Mouse (Mus musculus): ENCODE measurements at regions not wholly inside any gene's neighbourhood (a gene's known extent, or its start where the extent isn't known, plus 50 kb on each side); places are given as distances from the start of the nearest gene placed in this dataset.

- ATAC-seq (ENCODE audit: low FRiP score) = no peak
- Histone ChIP-seq H3K27me3 (replicated peaks) (no peaks in the 10 kb centered on the region), H3K4me3 (replicated peaks) (no peak overlapping the region), H3K9ac (replicated peaks) (no peak overlapping the region), H3K4me2 (no peak overlapping the region), H3K27ac (replicated peaks) (no peak overlapping the region), H3K36me3 (no peaks in the 10 kb centered on the region), H3K4me1 (peaks cover 5% of the 10 kb centered on the region), H3K9me3 (replicated peaks) (no peaks in the 10 kb centered on the region)
- WGBS = 71% methylated on average over 2 of the region's 2 CpGs
These were observed 670.6 kb upstream of the Klhl29 start for GRCm38 (mm10) chr12:6046110-6046509.

- Histone ChIP-seq H3K9ac (replicated peaks) (no peak overlapping the region), H3K27ac (replicated peaks) (no peak overlapping the region), H3K9me3 (replicated peaks) (no peaks in the 10 kb centered on the region), H3K4me2 (no peak overlapping the region), H3K4me3 (replicated peaks) (no peak overlapping the region), H3K36me3 (no peaks in the 10 kb centered on the region), H3K4me1 (peaks cover 5% of the 10 kb centered on the region), H3K27me3 (replicated peaks) (no peaks in the 10 kb centered on the region)
- no peak for ATAC-seq (ENCODE audit: low FRiP score)
- 37% methylated on average over 1 of the region's 1 CpGs for WGBS
These were observed 666.8 kb upstream of the Klhl29 start for GRCm38 (mm10) chr12:6042326-6042725.

GRCm38 (mm10) chr12:6024111-6024510 lies 648.6 kb upstream of the Klhl29 start:
- H3K9me3 ChIP-seq (replicated peaks) = no peaks in the 10 kb centered on the region
- H3K4me3 ChIP-seq (replicated peaks) = no peak overlapping the region
- H3K27ac ChIP-seq (replicated peaks) = no peak overlapping the region
- H3K9ac ChIP-seq (replicated peaks) = no peak overlapping the region
- ATAC-seq (ENCODE audit: low FRiP score) = no peak
- no peak overlapping the region for H3K4me2 ChIP-seq
- no peaks in the 10 kb centered on the region for H3K36me3 ChIP-seq
- no peaks in the 10 kb centered on the region for H3K4me1 ChIP-seq
- H3K27me3 ChIP-seq (replicated peaks) = no peaks in the 10 kb centered on the region
- WGBS = 82% methylated on average over 3 of the region's 3 CpGs

- ATAC-seq (ENCODE audit: low FRiP score) = no peak
- Histone ChIP-seq H3K27me3 (replicated peaks) (no peaks in the 10 kb centered on the region), H3K4me3 (replicated peaks) (no peak overlapping the region), H3K4me2 (no peak overlapping the region), H3K9ac (replicated peaks) (no peak overlapping the region), H3K9me3 (replicated peaks) (no peaks in the 10 kb centered on the region), H3K4me1 (no peaks in the 10 kb centered on the region), H3K36me3 (no peaks in the 10 kb centered on the region), H3K27ac (replicated peaks) (no peak overlapping the region)
- 80% methylated on average over 2 of the region's 2 CpGs for WGBS
These were observed 647.0 kb upstream of the Klhl29 start for GRCm38 (mm10) chr12:6022490-6022889.

GRCm38 (mm10) chr12:6000961-6001360 lies 625.5 kb upstream of the Klhl29 start:
- no peak overlapping the region for H3K4me2 ChIP-seq
- WGBS = 80% methylated on average over 3 of the region's 3 CpGs
- no peaks in the 10 kb centered on the region for H3K36me3 ChIP-seq
- ATAC-seq (ENCODE audit: low FRiP score) = no peak
- no peak overlapping the region for H3K27ac ChIP-seq (replicated peaks)
- no peaks in the 10 kb centered on the region for H3K4me1 ChIP-seq
- no peaks in the 10 kb centered on the region for H3K27me3 ChIP-seq (replicated peaks)
- no peak overlapping the region for H3K4me3 ChIP-seq (replicated peaks)
- H3K9me3 ChIP-seq (replicated peaks) = no peaks in the 10 kb centered on the region
- H3K9ac ChIP-seq (replicated peaks) = no peak overlapping the region

- Histone ChIP-seq H3K9ac (replicated peaks) (no peak overlapping the region), H3K4me3 (replicated peaks) (no peak overlapping the region), H3K4me1 (no peaks in the 10 kb centered on the region), H3K27ac (replicated peaks) (no peak overlapping the region), H3K4me2 (no peak overlapping the region), H3K36me3 (no peaks in the 10 kb centered on the region), H3K9me3 (replicated peaks) (no peaks in the 10 kb centered on the region), H3K27me3 (replicated peaks) (no peaks in the 10 kb centered on the region)
- 84% methylated on average over 5 of the region's 5 CpGs for WGBS
- ATAC-seq (ENCODE audit: low FRiP score) = no peak
These were observed 621.9 kb upstream of the Klhl29 start for GRCm38 (mm10) chr12:5997366-5997765.

- no peaks in the 10 kb centered on the region for H3K27me3 ChIP-seq (replicated peaks)
- no peaks in the 10 kb centered on the region for H3K4me1 ChIP-seq
- no peak overlapping the region for H3K27ac ChIP-seq (replicated peaks)
- H3K4me3 ChIP-seq (replicated peaks) = no peak overlapping the region
- no peak overlapping the region for H3K4me2 ChIP-seq
- no peak overlapping the region for H3K9ac ChIP-seq (replicated peaks)
- ATAC-seq (ENCODE audit: low FRiP score) = no peak
- H3K9me3 ChIP-seq (replicated peaks) = no peaks in the 10 kb centered on the region
- H3K36me3 ChIP-seq = no peaks in the 10 kb centered on the region
- WGBS = 69% methylated on average over 6 of the region's 6 CpGs
These were observed 621.2 kb upstream of the Klhl29 start for GRCm38 (mm10) chr12:5996672-5997071.

GRCm38 (mm10) chr12:5983937-5984610 lies 608.6 kb upstream of the Klhl29 start:
- Histone ChIP-seq H3K4me3 (replicated peaks) (no peak overlapping the region), H3K9me3 (replicated peaks) (no peaks in the 10 kb centered on the region), H3K9ac (replicated peaks) (no peak overlapping the region), H3K27ac (replicated peaks) (no peak overlapping the region; the same call in 1 of the 2 replicates), H3K4me2 (peak overlapping the region; percentile 31), H3K4me1 (peaks cover 11% of the 10 kb centered on the region), H3K27me3 (replicated peaks) (no peaks in the 10 kb centered on the region), H3K36me3 (no peaks in the 10 kb centered on the region)
- WGBS = 27% methylated on average over 13 of the region's 13 CpGs
- peak; percentile 76 for ATAC-seq (ENCODE audit: low FRiP score)

GRCm38 (mm10) chr12:5982096-5982495 lies 606.6 kb upstream of the Klhl29 start:
- Histone ChIP-seq H3K36me3 (no peaks in the 10 kb centered on the region), H3K4me2 (no peak overlapping the region), H3K27ac (replicated peaks) (no peak overlapping the region), H3K27me3 (replicated peaks) (no peaks in the 10 kb centered on the region), H3K9ac (replicated peaks) (no peak overlapping the region), H3K9me3 (replicated peaks) (no peaks in the 10 kb centered on the region), H3K4me1 (peaks cover 11% of the 10 kb centered on the region), H3K4me3 (replicated peaks) (no peak overlapping the region)
- no peak for ATAC-seq (ENCODE audit: low FRiP score)
- WGBS = 50% methylated on average over 1 of the region's 1 CpGs

GRCm38 (mm10) chr12:5975926-5976325 lies 600.4 kb upstream of the Klhl29 start:
- Histone ChIP-seq H3K4me2 (no peak overlapping the region), H3K9ac (replicated peaks) (no peak overlapping the region), H3K36me3 (no peaks in the 10 kb centered on the region), H3K4me1 (no peaks in the 10 kb centered on the region), H3K4me3 (replicated peaks) (no peak overlapping the region), H3K27me3 (replicated peaks) (no peaks in the 10 kb centered on the region), H3K9me3 (replicated peaks) (no peaks in the 10 kb centered on the region), H3K27ac (replicated peaks) (no peak overlapping the region)
- WGBS = 93% methylated on average over 4 of the region's 4 CpGs
- no peak for ATAC-seq (ENCODE audit: low FRiP score)

- H3K36me3 ChIP-seq = no peaks in the 10 kb centered on the region
- no peak overlapping the region for H3K9ac ChIP-seq (replicated peaks)
- WGBS = 89% methylated on average over 4 of the region's 4 CpGs
- no peaks in the 10 kb centered on the region for H3K4me1 ChIP-seq
- H3K4me2 ChIP-seq = no peak overlapping the region
- no peaks in the 10 kb centered on the region for H3K27me3 ChIP-seq (replicated peaks)
- no peak overlapping the region for H3K27ac ChIP-seq (replicated peaks)
- H3K9me3 ChIP-seq (replicated peaks) = no peaks in the 10 kb centered on the region
- ATAC-seq (ENCODE audit: low FRiP score) = no peak
- no peak overlapping the region for H3K4me3 ChIP-seq (replicated peaks)
These were observed 594.1 kb upstream of the Klhl29 start for GRCm38 (mm10) chr12:5969556-5969955.

GRCm38 (mm10) chr12:5956141-5956540 lies 580.7 kb upstream of the Klhl29 start:
- H3K36me3 ChIP-seq = no peaks in the 10 kb centered on the region
- no peak overlapping the region for H3K4me3 ChIP-seq (replicated peaks)
- WGBS = 77% methylated on average over 2 of the region's 2 CpGs
- H3K9ac ChIP-seq (replicated peaks) = no peak overlapping the region
- H3K4me1 ChIP-seq = no peaks in the 10 kb centered on the region
- no peak overlapping the region for H3K27ac ChIP-seq (replicated peaks)
- H3K9me3 ChIP-seq (replicated peaks) = no peaks in the 10 kb centered on the region
- H3K4me2 ChIP-seq = no peak overlapping the region
- no peaks in the 10 kb centered on the region for H3K27me3 ChIP-seq (replicated peaks)
- no peak for ATAC-seq (ENCODE audit: low FRiP score)

All from neural tube, embryonic 15.5 days (tissue).